Mouse (Mus musculus): ENCODE measurements around the gene Gm10392. TPM values are rescaled to one million over a fixed set of nuclear protein-coding genes. Genes with fewer than 3 reads are reported as not detected.

Gene Gm10392
- total and polyA plus RNA-seq, 3 experiments = 0.10 to 0.27 TPM; not detected in 1

DNA sequence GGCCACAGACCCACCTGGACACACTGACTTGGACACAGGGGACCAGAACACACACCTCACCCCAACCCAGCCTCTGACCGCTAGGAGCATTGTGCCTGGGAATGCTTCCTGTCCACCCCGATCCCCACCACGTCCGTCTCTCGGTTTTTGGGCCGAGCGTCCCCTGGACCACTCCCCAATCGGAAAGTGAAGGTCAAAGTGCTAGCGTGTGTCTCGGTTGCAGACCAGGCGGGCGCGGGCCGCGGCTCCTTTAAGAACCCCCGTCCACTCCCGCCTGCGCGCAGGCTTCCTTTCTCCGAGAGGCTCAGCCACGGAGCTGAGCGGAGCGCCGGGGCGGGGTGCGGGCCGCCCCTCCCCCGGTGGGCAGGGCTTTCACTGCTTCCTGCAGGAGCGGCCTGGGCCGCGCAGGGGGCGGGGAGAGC lies 26.1 kb downstream of the Gm10392 start:
- Histone ChIP-seq H3K9me3 (replicated peaks; ENCODE audit: insufficient read depth, low read length) (no peaks in the 10 kb centered on the region), H3K27me3 (ENCODE audit: control insufficient read depth in 1 of 2, insufficient read depth in 2 of 2, low read length in 2 of 2) (no peaks in the 10 kb centered on the region), H3K36me3 (ENCODE audit: control insufficient read depth in 1 of 2, insufficient read depth in 2 of 2, low read length in 2 of 2) (peaks cover 0 to 22% of the 10 kb centered on the region in 2 experiments; a peak in 2 of 4 replicates), H3K4me3 (ENCODE audit: control insufficient read depth in 1 of 2, insufficient read depth in 1 of 2, low read depth in 2 of 2, low read length in 2 of 2) (peak overlapping the region; percentile 86 to 90), H3K27ac (ENCODE audit: control insufficient read depth, low read depth, low read length) (peak overlapping the region; percentile 96), H3K79me2 (ENCODE audit: control insufficient read depth, insufficient read depth, low read length, poor library complexity) (peaks cover 60% of the 10 kb centered on the region), H3K4me1 (ENCODE audit: control insufficient read depth in 1 of 2, insufficient read depth in 2 of 2, low read length in 2 of 2) (peaks cover 2 to 30% of the 10 kb centered on the region in 2 experiments; a peak in 3 of 4 replicates), H3K9ac (ENCODE audit: control insufficient read depth, low read depth, low read length, poor library complexity, severe bottlenecking) (peak overlapping the region; percentile 93)
- DNase-seq (ENCODE audit: low read depth, low spot score) = peak; percentile 97
- TF ChIP-seq POLR2AphosphoS5 (IDR thresholded peaks at IDR 0.05; ENCODE audit: borderline replicate concordance, low read depth, low read length) = no peak
- no peak for TF ChIP-seq ZNF384 (IDR thresholded peaks at IDR 0.05; ENCODE audit: low read depth, low read length)
- peak; percentile 58; the same call in 1 of the 2 replicates for TF ChIP-seq ZMIZ1 (IDR thresholded peaks at IDR 0.05; ENCODE audit: low read depth, low read length)
- TF ChIP-seq MYC (IDR thresholded peaks at IDR 0.05; ENCODE audit: low read depth, low read length) = no peak
- no peak for TF ChIP-seq RAD21 (IDR thresholded peaks at IDR 0.05; ENCODE audit: low read depth, low read length)
- TF ChIP-seq ZKSCAN1 (IDR thresholded peaks at IDR 0.05; ENCODE audit: low read depth, low read length) = no peak
- TF ChIP-seq HCFC1 (IDR thresholded peaks at IDR 0.05; ENCODE audit: low read depth, low read length) = peak; percentile 76
- TF ChIP-seq MYB (IDR thresholded peaks at IDR 0.05; ENCODE audit: low read depth, low read length) = no peak
- peak; percentile 61 for TF ChIP-seq ELF1 (IDR thresholded peaks at IDR 0.05; ENCODE audit: low read depth, low read length)
- TF ChIP-seq MAX (IDR thresholded peaks at IDR 0.05; ENCODE audit: low read length) = no peak; the same call in 1 of the 2 replicates
- TF ChIP-seq NELFE (IDR thresholded peaks at IDR 0.05; ENCODE audit: low read depth, low read length) = peak; percentile 88
- no peak for TF ChIP-seq SMC3 (IDR thresholded peaks at IDR 0.05; ENCODE audit: low read depth, low read length)
- no peak for TF ChIP-seq USF2 (IDR thresholded peaks at IDR 0.05; ENCODE audit: borderline replicate concordance in 1 of 2, insufficient read depth in 1 of 2, low read depth in 1 of 2, low read length in 2 of 2)
- TF ChIP-seq BHLHE40 (IDR thresholded peaks at IDR 0.05; ENCODE audit: borderline replicate concordance, low read depth, low read length) = no peak
- TF ChIP-seq RCOR1 (IDR thresholded peaks at IDR 0.05; ENCODE audit: low read depth, low read length) = no peak
- TF ChIP-seq SIN3A (IDR thresholded peaks at IDR 0.05; ENCODE audit: low read length) = peak; percentile 53; the same call in 1 of the 2 replicates
- TF ChIP-seq POLR2A (IDR thresholded peaks at IDR 0.05; ENCODE audit: control insufficient read depth in 1 of 2, insufficient read depth in 1 of 2, low read depth in 1 of 2, low read length in 2 of 2, poor library complexity in 1 of 2) = peak; percentile 64 to 84; a peak in 3 of 4 replicates
- TF ChIP-seq E2F4 (IDR thresholded peaks at IDR 0.05; ENCODE audit: borderline replicate concordance, low read depth, low read length) = no peak
- TF ChIP-seq ZC3H11A (IDR thresholded peaks at IDR 0.05; ENCODE audit: low read depth, low read length) = no peak
- peak; percentile 9; the same call in 1 of the 2 replicates for TF ChIP-seq TBP (IDR thresholded peaks at IDR 0.05; ENCODE audit: low read depth, low read length)
- TF ChIP-seq CHD2 (IDR thresholded peaks at IDR 0.05; ENCODE audit: low read length) = no peak
- TF ChIP-seq ETS1 (IDR thresholded peaks at IDR 0.05; ENCODE audit: low read depth, low read length) = no peak; the same call in 1 of the 2 replicates
- no peak for TF ChIP-seq USF1 (IDR thresholded peaks at IDR 0.05; ENCODE audit: low read depth, low read length)
- no peak for TF ChIP-seq MAFK (IDR thresholded peaks at IDR 0.05; ENCODE audit: borderline replicate concordance, low read depth, low read length)
- TF ChIP-seq MAZ (IDR thresholded peaks at IDR 0.05; ENCODE audit: low read depth, low read length) = peak; percentile 91
- TF ChIP-seq TCF12 (IDR thresholded peaks at IDR 0.05; ENCODE audit: low read depth, low read length) = peak; percentile 44; the same call in 1 of the 2 replicates
- no peak for TF ChIP-seq GABPA (IDR thresholded peaks at IDR 0.05; ENCODE audit: low read depth, low read length)
- TF ChIP-seq TAL1 (IDR thresholded peaks at IDR 0.05; ENCODE audit: low read length) = no peak
- TF ChIP-seq POLR2AphosphoS2 (IDR thresholded peaks at IDR 0.05; ENCODE audit: low read length) = peak; percentile 76; the same call in 1 of the 2 replicates
- TF ChIP-seq KAT2A (conservative IDR thresholded peaks at IDR 0.05; ENCODE audit: low read depth, low read length) = no peak
- TF ChIP-seq MXI1 (IDR thresholded peaks at IDR 0.05; ENCODE audit: low read depth, low read length) = no peak
- peak; percentile 24; the same call in 1 of the 2 replicates for TF ChIP-seq MEF2A (IDR thresholded peaks at IDR 0.05; ENCODE audit: extremely low read depth, insufficient replicate concordance, low read depth, low read length, poor library complexity, severe bottlenecking)
- no peak for TF ChIP-seq GATA1 (IDR thresholded peaks at IDR 0.05; ENCODE audit: low read depth, low read length)
- peak; percentile 69 for TF ChIP-seq NRF1 (IDR thresholded peaks at IDR 0.05; ENCODE audit: insufficient read depth, low read depth, low read length, poor library complexity, severe bottlenecking)
- TF ChIP-seq CTCF (IDR thresholded peaks at IDR 0.05 in 2 of 3, conservative IDR thresholded peaks at IDR 0.05 in 1 of 3; ENCODE audit: control insufficient read depth in 1 of 3, insufficient read depth in 1 of 3, low read depth in 2 of 3, low read length in 3 of 3, poor library complexity in 1 of 3, severe bottlenecking in 1 of 3) = peak in 1 of 3 experiments; percentile 4; a peak in 2 of 6 replicates
- TF ChIP-seq JUND (IDR thresholded peaks at IDR 0.05; ENCODE audit: low read depth, low read length) = no peak
- TF ChIP-seq CHD1 (IDR thresholded peaks at IDR 0.05; ENCODE audit: low read depth, low read length) = peak; percentile 42; the same call in 1 of the 2 replicates
